Mouse (Mus musculus) midbrain, embryonic 11.5 days (tissue): Measurements from ENCODE around the gene Alox12e. TPM values are rescaled to one million over a fixed set of nuclear protein-coding genes. Genes with fewer than 3 reads are reported as not detected.

ENCODE experiments used
- ATAC-seq: fragments of 200-750 bp; cut with Nextera tagmentation; 2 replicates; pipeline ENCODE4 v1.8.0; 2017; ENCODE audit warnings: moderate TSS enrichment, moderate library complexity; ENCODE audit not compliant: low FRiP score
- DNase-seq: peaks from one replicate; pipeline ENCODE4 v3.0.0; 2015; ENCODE audit warnings: low spot score; ENCODE audit errors: missing footprints
- H3K27ac ChIP-seq: fragments of 300-500 bp; sonication (generic); 2 replicates; pipeline ENCODE4 v1.5.1; 2014; ENCODE audit warnings: low read depth, low read length
- H3K27me3 ChIP-seq: fragments of 300-500 bp; sonication (generic); 2 replicates; pipeline ENCODE4 v1.6.1; 2014; ENCODE audit warnings: mild to moderate bottlenecking, low read length, moderate library complexity, mixed read lengths; ENCODE audit not compliant: control insufficient read depth, insufficient read depth
- H3K36me3 ChIP-seq: fragments of 300-500 bp; sonication (generic); 2 replicates; pipeline ENCODE4 v1.6.1; 2014; ENCODE audit warnings: mild to moderate bottlenecking, low read length, moderate library complexity, mixed read lengths; ENCODE audit not compliant: control insufficient read depth, insufficient read depth
- H3K4me1 ChIP-seq: fragments of 300-500 bp; sonication (generic); 2 replicates; pipeline ENCODE4 v1.6.1; 2014; ENCODE audit warnings: low read length; ENCODE audit not compliant: control insufficient read depth, insufficient read depth
- H3K4me2 ChIP-seq: fragments of 300-500 bp; sonication (generic); 2 replicates; pipeline ENCODE4 v1.6.1; 2014; ENCODE audit warnings: mild to moderate bottlenecking, moderate library complexity
- H3K4me3 ChIP-seq: fragments of 300-500 bp; sonication (generic); 2 replicates; pipeline ENCODE4 v1.5.1; 2014; ENCODE audit warnings: low read depth, low read length
- H3K9ac ChIP-seq: fragments of 300-500 bp; sonication (generic); 2 replicates; pipeline ENCODE4 v1.6.1; 2014; ENCODE audit warnings: low read length
- H3K9me3 ChIP-seq: fragments of 300-500 bp; sonication (generic); 2 replicates; pipeline ENCODE4 v1.6.1; 2016; ENCODE audit warnings: low read length; ENCODE audit not compliant: control insufficient read depth
- WGBS: fragments of 180-500 bp; shearing (Covaris S2); extraction: QIAGEN DNeasy Blood & Tissue Kit; methylation state at CpG from one replicate; pipeline ENCODE4 v1.1.7; 2014; 5-methylcytosine and 5-hydroxymethylcytosine counted together
- polyA plus RNA-seq: library from polyadenylated mRNA; unstranded; fragments of >200 nt; fragmentation: Nextera tagmentation; extraction: Ambion mirVana; gene quantifications from 2 replicates; pipeline ENCODE4 v1.2.1, GENCODE M21; 2014

The Alox12e gene
- polyA plus RNA-seq, 1 experiment from 2014 or later: not detected

- H3K27ac ChIP-seq: no peak overlapping the region
- no peaks in the 10 kb centered on the region for H3K9me3 ChIP-seq
- no peaks in the 10 kb centered on the region for H3K36me3 ChIP-seq
- ATAC-seq (no peak), DNase-seq (no peak)
- 76% methylated on average over 3 of the region's 3 CpGs for WGBS
- H3K4me2 ChIP-seq: no peak overlapping the region
- no peak overlapping the region for H3K9ac ChIP-seq
- H3K27me3 ChIP-seq: no peaks in the 10 kb centered on the region
- no peak overlapping the region for H3K4me3 ChIP-seq
- no peaks in the 10 kb centered on the region for H3K4me1 ChIP-seq
Observed at GRCm38 (mm10) chr11:70280441-70280840, 42.0 kb downstream of the Alox12e start.

GRCm38 (mm10) chr11:70278961-70279360, 43.5 kb downstream of the Alox12e start:
- H3K4me1 ChIP-seq: no peaks in the 10 kb centered on the region
- WGBS: 74% methylated on average over 3 of the region's 3 CpGs
- no peak overlapping the region for H3K9ac ChIP-seq
- H3K9me3 ChIP-seq: no peaks in the 10 kb centered on the region
- H3K4me3 ChIP-seq: no peak overlapping the region
- DNase-seq (no peak), ATAC-seq (no peak)
- H3K36me3 ChIP-seq: no peaks in the 10 kb centered on the region
- no peak overlapping the region for H3K27ac ChIP-seq
- no peaks in the 10 kb centered on the region for H3K27me3 ChIP-seq
- no peak overlapping the region for H3K4me2 ChIP-seq

DNA sequence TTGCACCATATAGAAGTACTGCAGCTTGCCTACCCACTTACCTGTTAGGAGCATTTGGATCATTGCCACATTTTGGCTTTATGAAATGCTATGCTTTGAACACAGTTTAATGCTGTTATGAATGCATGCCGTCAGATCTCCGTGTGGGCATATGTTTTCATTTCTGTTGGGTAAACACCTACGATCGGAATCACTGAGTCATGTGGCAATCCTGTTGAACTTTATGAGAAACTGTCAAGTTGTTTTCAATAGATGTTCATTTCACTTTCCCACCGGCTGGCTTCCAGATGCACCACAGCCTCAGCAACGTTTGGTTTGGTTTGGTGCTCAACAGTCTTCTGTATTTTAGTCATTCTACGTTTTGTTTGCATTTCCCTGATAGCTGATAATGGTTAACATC, 50.8 kb downstream of the Alox12e start:
- ATAC-seq: no peak
- no peak overlapping the region for H3K27ac ChIP-seq
- no peak overlapping the region for H3K9ac ChIP-seq
- no peak for DNase-seq
- no peak overlapping the region for H3K4me2 ChIP-seq
- H3K9me3 ChIP-seq: no peaks in the 10 kb centered on the region
- 88% methylated on average over 7 of the region's 7 CpGs for WGBS
- H3K36me3 ChIP-seq: no peaks in the 10 kb centered on the region
- H3K4me3 ChIP-seq: no peak overlapping the region
- H3K4me1 ChIP-seq: no peaks in the 10 kb centered on the region
- H3K27me3 ChIP-seq: no peaks in the 10 kb centered on the region

GRCm38 (mm10) chr11:70266405-70266804, 56.0 kb downstream of the Alox12e start:
- no peaks in the 10 kb centered on the region for H3K36me3 ChIP-seq
- ATAC-seq (no peak), DNase-seq (no peak)
- no peak overlapping the region for H3K4me3 ChIP-seq
- no peak overlapping the region for H3K9ac ChIP-seq
- no peak overlapping the region for H3K4me2 ChIP-seq
- no peak overlapping the region for H3K27ac ChIP-seq
- H3K9me3 ChIP-seq: no peaks in the 10 kb centered on the region
- H3K4me1 ChIP-seq: no peaks in the 10 kb centered on the region
- WGBS: 86% methylated on average over 1 of the region's 1 CpGs
- H3K27me3 ChIP-seq: no peaks in the 10 kb centered on the region

DNA sequence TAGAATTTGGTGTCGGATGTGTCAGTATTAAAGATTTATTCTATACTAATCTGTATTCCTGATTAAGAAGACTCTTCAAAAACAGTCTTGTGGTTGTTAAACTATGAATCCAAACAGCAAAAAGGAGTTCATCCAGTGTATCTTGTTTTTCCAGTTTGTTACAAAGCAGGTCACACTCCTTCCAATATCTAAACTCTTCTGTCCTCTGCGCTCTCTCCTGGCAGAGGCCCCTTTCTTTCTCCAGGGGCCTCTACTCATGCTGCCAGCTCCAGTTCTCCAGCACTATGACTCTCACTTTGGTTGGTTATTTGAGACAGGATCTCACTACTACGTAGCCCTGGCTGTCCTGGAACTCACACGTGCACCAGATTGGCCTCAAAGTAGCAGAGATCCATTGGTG, 56.6 kb downstream of the Alox12e start:
- Histone ChIP-seq H3K27me3 (no peaks in the 10 kb centered on the region), H3K4me2 (no peak overlapping the region), H3K4me3 (no peak overlapping the region), H3K4me1 (no peaks in the 10 kb centered on the region), H3K9ac (no peak overlapping the region), H3K9me3 (no peaks in the 10 kb centered on the region), H3K36me3 (no peaks in the 10 kb centered on the region), H3K27ac (no peak overlapping the region)
- WGBS: 81% methylated on average over 4 of the region's 4 CpGs
- no peak for DNase-seq
- no peak for ATAC-seq

Other genes starting within 250 kb of the Alox12e start
- not detected in 2 replicates for gene Asgr2, start 230.0 kb downstream of the Alox12e start, polyA plus RNA-seq
- gene Mgl2, start 192.3 kb downstream of the Alox12e start, polyA plus RNA-seq: 0.11 and 0.22 TPM in 2 replicates
- gene Clec10a, start 166.4 kb downstream of the Alox12e start, polyA plus RNA-seq: 0.66 and 0.89 TPM in 2 replicates
- gene Slc16a11, start 109.9 kb downstream of the Alox12e start, polyA plus RNA-seq: 0.19 and 0.30 TPM in 2 replicates
- gene Slc16a13, start 101.6 kb downstream of the Alox12e start, polyA plus RNA-seq: 14.9 and 15.8 TPM in 2 replicates
- 4.9 and 5.4 TPM in 2 replicates for gene Bcl6b, start 92.8 kb downstream of the Alox12e start, polyA plus RNA-seq
- 226 and 232 TPM in 2 replicates for gene 0610010K14Rik, start 84.7 kb downstream of the Alox12e start, polyA plus RNA-seq
- 9.7 and 12.1 TPM in 2 replicates for gene Gm21988, start 82.8 kb downstream of the Alox12e start, polyA plus RNA-seq
- gene Rnasek, start 82.8 kb downstream of the Alox12e start, polyA plus RNA-seq: 126 and 127 TPM in 2 replicates
- gene Alox12, start 67.3 kb downstream of the Alox12e start, polyA plus RNA-seq: 3.2 and 3.4 TPM in 2 replicates
- 0.12 and 0.14 TPM in 2 replicates for gene Alox15, start 29.4 kb upstream of the Alox12e start, polyA plus RNA-seq
- gene Pelp1, start 87.4 kb upstream of the Alox12e start, polyA plus RNA-seq: 32.5 and 33.7 TPM in 2 replicates
- 28.9 and 31.3 TPM in 2 replicates for gene Arrb2, start 110.0 kb upstream of the Alox12e start, polyA plus RNA-seq
- 37.7 and 42.1 TPM in 2 replicates for gene Med11, start 129.3 kb upstream of the Alox12e start, polyA plus RNA-seq
- gene Zmynd15, start 136.8 kb upstream of the Alox12e start, polyA plus RNA-seq: 0.18 and 0.26 TPM in 2 replicates
- gene Cxcl16, start 137.4 kb upstream of the Alox12e start, polyA plus RNA-seq: 0.50 and 0.82 TPM in 2 replicates
- gene Tm4sf5, start 182.6 kb upstream of the Alox12e start, polyA plus RNA-seq: not detected in 2 replicates
- gene Vmo1, start 192.0 kb upstream of the Alox12e start, polyA plus RNA-seq: 0.42 TPM in 1 of 2 replicates, not detected in the other
- 0.18 and 0.22 TPM in 2 replicates for gene Gltpd2, start 196.6 kb upstream of the Alox12e start, polyA plus RNA-seq
- 826 and 909 TPM in 2 replicates for gene Psmb6, start 202.7 kb upstream of the Alox12e start, polyA plus RNA-seq
- gene Gm40193, start 210.3 kb upstream of the Alox12e start, polyA plus RNA-seq: not detected in 2 replicates
- gene Pld2, start 217.4 kb upstream of the Alox12e start, polyA plus RNA-seq: 3.5 and 4.0 TPM in 2 replicates
- 12.3 and 12.9 TPM in 2 replicates for gene Mink1, start 240.3 kb upstream of the Alox12e start, polyA plus RNA-seq